In genomic region chr1:191184066-191184815, GRCm38 (mm10) we compare ENCODE assay signal across 9 mouse cellular contexts. TPM values are rescaled to one million over a fixed set of nuclear protein-coding genes. Genes with fewer than 3 reads are reported as not detected.
DNase-seq lines count a peak whose midpoint lies in the region; ATAC-seq and TF ChIP-seq lines count a peak whose summit lies in the region.
"Had no signal": no experiment of that assay in that cellular context is flagged by ENCODE, and none has a peak within 500 bp of the region (broad histone marks: within the 10 kb centered on the region; RNA-seq: fewer than 3 reads in every experiment).

No protein-coding gene starts in this region.

- 5% methylated on average over 42 of the region's 42 CpGs for WGBS in cerebellum, adult 2 months
- WGBS in forebrain, embryonic 14.5 days, result 2% methylated on average over 42 of the region's 42 CpGs
- WGBS in intestine, postnatal 0 days, result 3% methylated on average over 42 of the region's 42 CpGs
- WGBS in lung, adult 2 months, result 6% methylated on average over 42 of the region's 42 CpGs

- H3K27ac ChIP-seq in cerebellum, adult 2 months (ENCODE audit: insufficient read depth, low read length), result no peak overlapping the region
- H3K27ac ChIP-seq in forebrain, embryonic 14.5 days (ENCODE audit: low read depth, low read length), result no peak overlapping the region
- H3K27ac ChIP-seq in intestine, postnatal 0 days (ENCODE audit: low read depth, low read length), result peak overlapping the region; percentile 1; the same call in 1 of the 2 replicates

- H3K9ac ChIP-seq in forebrain, embryonic 14.5 days (ENCODE audit: low read length), result peak overlapping the region; percentile 40; the same call in 1 of the 2 replicates
- H3K9ac ChIP-seq in intestine, postnatal 0 days (ENCODE audit: low read depth, low read length), result peak overlapping the region; percentile 34

- ATAC-seq in cerebellum, adult (ENCODE audit: insufficient number of reproducible peaks, low FRiP score, low TSS enrichment), result no peak
- ATAC-seq in forebrain, embryonic 14.5 days, result no peak
- ATAC-seq in intestine, postnatal 0 days, result no peak

- no peak for TF ChIP-seq POLR2A in cerebellum, adult 2 months (IDR thresholded peaks at IDR 0.05; ENCODE audit: borderline replicate concordance, insufficient read depth, low read length)
- TF ChIP-seq POLR2A in lung, adult 2 months (IDR thresholded peaks at IDR 0.05; ENCODE audit: borderline replicate concordance, extremely low read depth, low read depth, low read length), result no peak

- peaks cover 5% of the 10 kb centered on the region; the same call in 1 of the 2 replicates for H3K27me3 ChIP-seq in cerebellum, adult 2 months (ENCODE audit: control insufficient read depth, insufficient read depth, low read length)
- peaks cover 76% of the 10 kb centered on the region for H3K27me3 ChIP-seq in forebrain, embryonic 14.5 days (replicated peaks; ENCODE audit: control insufficient read depth, insufficient read depth, low read length)
- peaks cover 37% of the 10 kb centered on the region for H3K27me3 ChIP-seq in intestine, postnatal 0 days (replicated peaks; ENCODE audit: control insufficient read depth, insufficient read depth, low read length)

- H3K36me3 ChIP-seq in forebrain, embryonic 14.5 days (ENCODE audit: control insufficient read depth, insufficient read depth, low read length), result no peaks in the 10 kb centered on the region
- no peaks in the 10 kb centered on the region for H3K36me3 ChIP-seq in intestine, postnatal 0 days (ENCODE audit: control insufficient read depth, insufficient read depth)

- H3K9me3 ChIP-seq in forebrain, embryonic 14.5 days (replicated peaks; ENCODE audit: control insufficient read depth, low read length), result no peaks in the 10 kb centered on the region
- H3K9me3 ChIP-seq in intestine, postnatal 0 days (ENCODE audit: control insufficient read depth), result no peaks in the 10 kb centered on the region

- peak overlapping the region; percentile 64 for H3K4me3 ChIP-seq in cerebellum, adult 2 months (replicated peaks; ENCODE audit: insufficient read depth, low read depth, low read length)
- peak overlapping the region; percentile 42 for H3K4me3 ChIP-seq in forebrain, embryonic 14.5 days (ENCODE audit: low read depth, low read length)
- peak overlapping the region; percentile 70 for H3K4me3 ChIP-seq in intestine, postnatal 0 days (ENCODE audit: low read depth, low read length)
- peak overlapping the region; percentile 46 for H3K4me3 ChIP-seq in lung, adult 2 months (replicated peaks; ENCODE audit: extremely low read depth, low read depth, low read length)

- peak overlapping the region; percentile 94 for H3K4me2 ChIP-seq in forebrain, embryonic 14.5 days (ENCODE audit: low read length)
- H3K4me2 ChIP-seq in intestine, postnatal 0 days (replicated peaks; ENCODE audit: low read depth), result peak overlapping the region; percentile 98

- peak; percentile 28 to 37 for DNase-seq in cerebellum, adult 2 months
- peak; percentile 49 for DNase-seq in adrenal gland, postnatal 10 days
- DNase-seq in forebrain, embryonic 14.5 days (ENCODE audit: low spot score), result peak; percentile 59
- DNase-seq in lung, adult 2 months, result peak; percentile 51
- DNase-seq in retina, embryonic 14.5 days (ENCODE audit: low spot score), result peak; percentile 59
- DNase-seq in layer of hippocampus, postnatal 14 days (ENCODE audit: low spot score in 2 of 2), result no peak

- no peak for TF ChIP-seq CTCF in cerebellum, adult 2 months (IDR thresholded peaks at IDR 0.05; ENCODE audit: borderline replicate concordance, insufficient read depth, low read depth, low read length)
- TF ChIP-seq CTCF in intestine, postnatal 0 days (IDR thresholded peaks at IDR 0.05; ENCODE audit: low read depth), result peak; percentile 36
- TF ChIP-seq CTCF in lung, adult 2 months (IDR thresholded peaks at IDR 0.05; ENCODE audit: insufficient read depth, low read length), result no peak

- peaks cover 3% of the 10 kb centered on the region; the same call in 1 of the 2 replicates for H3K4me1 ChIP-seq in cerebellum, adult 2 months (ENCODE audit: control insufficient read depth, insufficient read depth, low read length)
- peaks cover 23% of the 10 kb centered on the region for H3K4me1 ChIP-seq in forebrain, embryonic 14.5 days (ENCODE audit: control insufficient read depth, insufficient read depth, low read length)
- peaks cover 26% of the 10 kb centered on the region; the same call in 1 of the 2 replicates for H3K4me1 ChIP-seq in intestine, postnatal 0 days (replicated peaks; ENCODE audit: control insufficient read depth, insufficient read depth, low read length)
- H3K4me1 ChIP-seq in lung, adult 2 months (ENCODE audit: control insufficient read depth, insufficient read depth, low read length), result peaks cover 12% of the 10 kb centered on the region

RNA-seq across cellular contexts. Expression of gene Fam71a, which starts 19.6 kb away (rescaled TPM):
- not detected in 2 replicates for polyA plus RNA-seq in cerebellum, adult 2 months (2012; rRNA removed)
- total RNA-seq in adrenal gland, postnatal 10 days (2021), result not detected
- polyA plus RNA-seq in forebrain, embryonic 14.5 days (2014; fragmentation: Nextera tagmentation; extraction: Ambion mirVana), result not detected in 2 replicates
- not detected in 2 replicates for polyA plus RNA-seq in intestine, postnatal 0 days (2015; fragmentation: Nextera tagmentation; extraction: Ambion mirVana)
- not detected in 2 replicates for polyA plus RNA-seq in lung, adult 2 months (2012; rRNA removed)
- total RNA-seq in layer of hippocampus, postnatal 14 days (2021), result not detected
- total RNA-seq: heart, adult 18-20 months had no signal

RNA-seq across cellular contexts. Expression of gene Atf3, which starts 33.6 kb away (rescaled TPM):
- 1.00 and 1.1 TPM in 2 replicates for polyA plus RNA-seq in cerebellum, adult 2 months (2012; rRNA removed)
- 1 to 10 TPM; 1.2 to 5.4 TPM for total RNA-seq in adrenal gland, postnatal 10 days (2021)
- 0.98 and 1.5 TPM in 2 replicates for polyA plus RNA-seq in forebrain, embryonic 14.5 days (2014; fragmentation: Nextera tagmentation; extraction: Ambion mirVana)
- polyA plus RNA-seq in intestine, postnatal 0 days (2015; fragmentation: Nextera tagmentation; extraction: Ambion mirVana), result 5.0 and 6.7 TPM in 2 replicates
- 4.8 and 8.6 TPM in 2 replicates for polyA plus RNA-seq in lung, adult 2 months (2012; rRNA removed)
- under 1 TPM; 0.79 to 0.90 TPM for total RNA-seq in layer of hippocampus, postnatal 14 days (2021)

Comparison
In these comparisons a context has a peak if more than half of its experiments do, and no peak if none do; other contexts are left out.
1. DNase-seq: peak in cerebellum, adult 2 months (2 of 2), adrenal gland, postnatal 10 days (single experiment), forebrain, embryonic 14.5 days (single experiment), lung, adult 2 months (single experiment) and retina, embryonic 14.5 days (single experiment); none in layer of hippocampus, postnatal 14 days (0 of 2).
2. Peak in every context shown above with its lines, with median percentiles within 50 percentile points of each other: H3K4me3 ChIP-seq.